Mouse (Mus musculus) neural tube, embryonic 13.5 days (tissue): ENCODE measurements around the gene Herpud1. TPM values are rescaled to one million over a fixed set of nuclear protein-coding genes. Genes with fewer than 3 reads are reported as not detected.
A peak's percentile ranks its signal among the peaks of the same experiment; 100 is the strongest.

ENCODE experiments used
- ATAC-seq: fragments of 200-750 bp; cut with Nextera tagmentation; 2 replicates; pipeline ENCODE4 v1.8.0; 2017; ENCODE audit warnings: low read depth, mild to moderate bottlenecking, moderate TSS enrichment, moderate library complexity
- H3K27ac ChIP-seq: fragments of 300-500 bp; sonication (generic); replicated peaks from 2 replicates; pipeline ENCODE4 v1.5.1; 2015; ENCODE audit warnings: moderate library complexity, mild to moderate bottlenecking, inconsistent platforms
- H3K27me3 ChIP-seq: fragments of 300-500 bp; sonication (generic); 2 replicates; pipeline ENCODE4 v1.6.1; 2015; ENCODE audit warnings: mild to moderate bottlenecking, inconsistent platforms
- H3K36me3 ChIP-seq: fragments of 300-500 bp; sonication (generic); 2 replicates; pipeline ENCODE4 v1.6.1; 2015; ENCODE audit warnings: mild to moderate bottlenecking, inconsistent platforms
- H3K4me1 ChIP-seq: fragments of 300-500 bp; sonication (generic); replicated peaks from 2 replicates; pipeline ENCODE4 v1.6.1; 2015; ENCODE audit warnings: inconsistent platforms
- H3K4me2 ChIP-seq: fragments of 300-500 bp; sonication (generic); 2 replicates; pipeline ENCODE4 v1.6.1; 2015; ENCODE audit warnings: inconsistent platforms, mild to moderate bottlenecking, moderate library complexity
- H3K4me3 ChIP-seq: fragments of 300-500 bp; sonication (generic); 2 replicates; pipeline ENCODE4 v1.5.1; 2015; ENCODE audit warnings: mild to moderate bottlenecking, inconsistent platforms
- H3K9ac ChIP-seq: fragments of 300-500 bp; sonication (generic); 2 replicates; pipeline ENCODE4 v1.6.1; 2015; ENCODE audit warnings: moderate library complexity, mild to moderate bottlenecking, inconsistent platforms
- H3K9me3 ChIP-seq: fragments of 300-500 bp; sonication (generic); 2 replicates; pipeline ENCODE4 v1.6.1; 2016; ENCODE audit warnings: inconsistent platforms
- WGBS: fragments of 180-500 bp; shearing (Covaris S2); methylation state at CpG from one replicate; pipeline ENCODE4 v1.1.7; 2015; 5-methylcytosine and 5-hydroxymethylcytosine counted together
- polyA plus RNA-seq: library from polyadenylated mRNA; unstranded; fragments of >200 nt; fragmentation: Nextera tagmentation; extraction: Ambion mirVana; gene quantifications from 2 replicates; pipeline ENCODE4 v1.2.1, GENCODE M21; 2015

Herpud1 gene
- polyA plus RNA-seq, 1 experiment from 2014 or later = 63.3 TPM

DNA sequence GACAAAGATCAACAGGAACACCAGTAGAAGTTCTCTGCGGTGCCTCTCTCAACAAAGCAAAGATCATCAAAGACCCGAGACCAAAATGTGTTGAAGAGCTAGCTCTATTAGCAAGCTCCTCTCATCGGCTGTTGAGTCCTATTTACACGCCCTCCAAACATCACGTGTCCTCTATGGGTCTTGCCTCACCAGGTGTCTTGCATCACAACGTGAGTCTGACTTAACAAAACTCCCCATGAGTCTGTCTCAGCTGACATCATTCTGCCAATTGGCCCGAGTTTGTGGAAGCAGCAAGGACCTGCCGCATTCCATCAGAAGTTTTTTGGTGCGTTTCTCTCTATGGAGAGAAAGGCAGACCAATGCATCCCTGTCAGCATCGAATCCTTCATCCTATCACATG lies 41.7 kb downstream of the Herpud1 start:
- Histone ChIP-seq H3K4me1 (no peaks in the 10 kb centered on the region), H3K27ac (no peak overlapping the region), H3K36me3 (no peaks in the 10 kb centered on the region), H3K4me2 (no peak overlapping the region), H3K4me3 (no peak overlapping the region), H3K27me3 (peaks cover 8% of the 10 kb centered on the region), H3K9ac (no peak overlapping the region), H3K9me3 (no peaks in the 10 kb centered on the region)
- ATAC-seq = no peak
- WGBS = 77% methylated on average over 10 of the region's 10 CpGs

DNA sequence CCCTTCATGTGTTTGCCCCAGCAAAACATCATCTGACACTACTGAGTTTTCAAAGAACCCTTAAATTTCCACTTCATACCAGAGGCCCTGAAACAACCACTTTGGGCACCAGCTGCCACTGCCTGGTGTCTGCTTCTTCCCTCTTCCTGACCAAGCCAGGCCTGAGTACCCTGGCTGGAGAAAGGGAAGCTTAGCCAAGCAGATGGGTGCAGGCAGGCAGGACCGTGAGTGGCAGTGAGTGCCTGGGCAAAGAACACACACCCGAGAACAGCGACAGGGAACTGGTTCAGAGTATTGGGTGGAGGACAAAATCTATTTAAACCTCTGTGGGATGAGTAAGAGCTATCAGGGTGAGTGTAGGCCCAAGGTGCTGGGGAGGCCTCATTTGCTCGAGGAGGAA lies 42.2 kb downstream of the Herpud1 start:
- 88% methylated on average over 4 of the region's 4 CpGs for WGBS
- H3K27me3 ChIP-seq = peaks cover 13% of the 10 kb centered on the region
- no peak for ATAC-seq
- no peaks in the 10 kb centered on the region for H3K4me1 ChIP-seq
- no peak overlapping the region for H3K9ac ChIP-seq
- no peaks in the 10 kb centered on the region for H3K36me3 ChIP-seq
- H3K27ac ChIP-seq = no peak overlapping the region
- H3K9me3 ChIP-seq = no peaks in the 10 kb centered on the region
- H3K4me2 ChIP-seq = no peak overlapping the region
- H3K4me3 ChIP-seq = no peak overlapping the region

DNA sequence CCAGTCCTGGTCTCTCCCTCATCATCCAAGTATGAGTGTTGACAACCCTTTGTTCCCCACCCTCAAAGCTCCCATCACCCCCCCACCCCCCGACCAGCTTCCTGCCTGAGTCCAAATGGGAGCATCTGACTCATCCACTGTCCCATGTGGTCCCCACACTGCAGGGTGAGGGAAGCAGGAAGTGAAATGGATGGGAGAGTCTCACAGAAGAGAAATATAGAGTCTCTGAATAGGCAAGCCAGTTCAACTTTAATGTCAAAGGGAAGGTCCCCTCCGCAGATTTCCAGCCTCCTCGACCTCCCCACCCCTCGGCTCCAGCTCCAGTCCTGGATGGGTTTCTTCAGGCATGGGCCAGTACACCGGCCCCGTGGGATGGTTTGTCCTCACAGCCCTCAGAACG lies 43.1 kb downstream of the Herpud1 start:
- 86% methylated on average over 7 of the region's 7 CpGs for WGBS
- no peak overlapping the region for H3K4me2 ChIP-seq
- H3K9ac ChIP-seq = no peak overlapping the region
- peaks cover 21% of the 10 kb centered on the region for H3K27me3 ChIP-seq
- no peaks in the 10 kb centered on the region for H3K9me3 ChIP-seq
- H3K4me3 ChIP-seq = no peak overlapping the region
- peaks cover 7% of the 10 kb centered on the region for H3K4me1 ChIP-seq
- no peak for ATAC-seq
- H3K36me3 ChIP-seq = no peaks in the 10 kb centered on the region
- no peak overlapping the region for H3K27ac ChIP-seq

DNA sequence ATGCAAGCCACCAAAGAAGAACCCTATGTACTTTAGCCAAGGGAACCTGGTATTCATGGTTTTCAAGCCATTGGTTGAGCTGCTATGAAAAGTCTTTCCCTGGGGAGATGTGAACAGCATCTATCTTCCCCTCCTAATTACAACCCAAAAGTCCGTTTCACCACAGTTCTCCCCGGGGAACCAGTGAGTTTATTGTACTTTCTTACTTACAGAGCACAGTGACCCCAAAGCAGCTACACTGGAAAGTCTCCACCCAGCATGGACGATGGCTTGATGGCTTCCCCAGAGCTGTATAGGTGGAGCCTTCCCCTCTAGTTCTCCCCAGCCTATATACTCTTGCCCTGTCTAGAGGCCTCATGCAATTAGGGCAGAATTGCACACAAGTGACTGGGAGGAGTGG lies 46.0 kb downstream of the Herpud1 start:
- ATAC-seq = no peak
- Histone ChIP-seq H3K4me2 (no peak overlapping the region), H3K27ac (no peak overlapping the region), H3K27me3 (peaks cover 33% of the 10 kb centered on the region), H3K9me3 (no peaks in the 10 kb centered on the region), H3K9ac (no peak overlapping the region), H3K4me3 (no peak overlapping the region), H3K4me1 (peaks cover 9% of the 10 kb centered on the region), H3K36me3 (no peaks in the 10 kb centered on the region)
- WGBS = 44% methylated on average over 3 of the region's 3 CpGs

DNA sequence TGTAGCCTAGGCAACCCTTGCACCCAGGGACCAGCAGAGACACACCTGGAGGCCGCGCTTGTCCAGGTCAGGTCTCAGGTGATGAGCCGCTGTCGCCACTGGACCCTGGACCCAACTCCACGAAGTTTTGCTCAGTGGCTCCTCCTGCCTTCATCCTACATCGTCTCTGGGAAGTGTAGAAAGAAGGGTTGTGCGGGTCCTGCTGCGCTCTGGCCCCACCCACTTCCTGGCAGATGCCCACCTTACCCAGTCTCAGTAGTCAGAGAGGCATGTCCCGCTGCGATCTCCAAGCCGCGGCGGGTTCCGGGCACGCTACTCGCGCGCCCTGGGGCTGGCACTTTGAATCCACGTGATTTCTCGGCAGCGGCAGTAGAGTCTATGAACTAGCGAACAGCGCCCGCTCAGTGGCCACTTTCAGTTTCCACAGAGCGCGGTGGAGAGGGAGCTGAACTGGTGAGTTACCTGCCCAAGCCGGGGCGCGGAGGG lies 47.8 kb downstream of the Herpud1 start, which contains the start of gene Nlrc5:
Gene Nlrc5 (plus strand): TSS at position 376 of the 486 bp plus-strand sequence.
- H3K36me3 ChIP-seq = no peaks in the 10 kb centered on the region
- peak within 1 kb of the TSS; percentile 58 for H3K9ac ChIP-seq
- peak within 1 kb of the TSS; percentile 73 for H3K4me2 ChIP-seq
- H3K4me3 ChIP-seq = peak within 1 kb of the TSS; percentile 40
- peaks cover 33% of the 10 kb centered on the region for H3K27me3 ChIP-seq
- no peak within 1 kb of the TSS for H3K27ac ChIP-seq
- peaks cover 9% of the 10 kb centered on the region for H3K4me1 ChIP-seq
- ATAC-seq = no peak; the same call in 1 of the 2 replicates
- H3K9me3 ChIP-seq = no peaks in the 10 kb centered on the region
- WGBS = 3% methylated on average over 29 of the region's 29 CpGs

DNA sequence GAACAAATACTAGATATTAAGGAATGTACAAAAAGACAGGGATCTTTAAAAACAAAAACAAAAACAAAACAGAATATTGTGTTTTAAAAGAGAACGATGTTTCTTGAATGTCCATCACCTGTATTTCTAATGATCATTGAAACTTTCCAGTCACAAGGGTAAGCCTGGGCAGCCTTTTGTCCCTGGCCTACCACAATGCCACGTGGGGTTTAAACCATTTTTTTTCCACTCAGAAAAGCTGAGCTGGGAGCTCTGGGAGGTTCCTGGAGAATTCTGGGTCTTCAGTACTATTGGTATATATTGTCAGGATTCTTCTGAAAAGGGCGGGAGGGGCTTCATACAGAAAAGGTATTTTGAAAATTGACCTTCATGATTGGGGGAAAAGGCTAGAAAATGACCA lies 48.7 kb downstream of the Herpud1 start:
- WGBS = 79% methylated on average over 3 of the region's 3 CpGs
- Histone ChIP-seq H3K27ac (no peak overlapping the region), H3K9me3 (no peaks in the 10 kb centered on the region)

DNA sequence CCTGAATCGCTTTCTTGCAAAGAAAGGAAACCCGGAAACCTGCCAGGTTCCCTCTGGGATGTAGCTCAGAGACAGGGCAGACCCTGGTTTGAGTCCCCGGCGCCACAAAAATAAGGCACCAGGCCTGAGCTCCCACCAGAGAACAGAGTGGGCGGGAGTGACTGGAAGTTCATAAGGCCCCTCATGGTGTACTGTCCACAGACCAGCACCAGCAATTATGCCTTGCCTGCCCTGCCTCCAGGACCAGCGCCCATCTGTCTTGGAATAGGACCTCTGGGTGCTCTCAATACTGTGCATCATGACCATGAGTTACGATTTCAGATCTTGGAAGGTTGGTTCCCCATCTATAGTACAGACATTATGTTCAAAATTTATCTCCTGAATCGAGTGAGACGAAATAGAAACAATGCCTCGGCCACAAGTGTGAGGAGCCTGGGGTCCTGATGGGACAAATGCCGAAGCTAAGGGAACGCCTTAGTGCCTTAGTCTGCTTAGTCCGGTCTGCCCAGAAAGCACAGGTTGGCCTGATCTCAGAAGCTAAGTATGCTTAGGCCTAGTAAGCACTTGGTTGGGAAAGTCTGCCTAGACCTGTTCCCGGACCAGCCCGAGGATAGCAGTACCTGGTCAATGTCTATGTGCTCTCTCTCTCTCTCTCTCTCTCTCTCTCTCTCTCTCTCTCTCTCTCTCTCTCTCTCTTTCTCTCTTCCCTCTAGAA lies 49.3 kb downstream of the Herpud1 start:
- ATAC-seq = no peak
- 92% methylated on average over 15 of the region's 15 CpGs for WGBS
- peaks cover 33% of the 10 kb centered on the region for H3K27me3 ChIP-seq
- H3K36me3 ChIP-seq = no peaks in the 10 kb centered on the region
- no peaks in the 10 kb centered on the region for H3K9me3 ChIP-seq
- no peak overlapping the region for H3K4me3 ChIP-seq
- peaks cover 9% of the 10 kb centered on the region for H3K4me1 ChIP-seq
- H3K9ac ChIP-seq = no peak overlapping the region
- H3K4me2 ChIP-seq = no peak overlapping the region
- H3K27ac ChIP-seq = no peak overlapping the region

More for the DNA sequence above, 48.7 kb downstream of the Herpud1 start:
- no peak for ATAC-seq
- peaks cover 9% of the 10 kb centered on the region for H3K4me1 ChIP-seq
- H3K4me3 ChIP-seq = no peak overlapping the region
- H3K9ac ChIP-seq = no peak overlapping the region
- H3K27me3 ChIP-seq = peaks cover 33% of the 10 kb centered on the region
- H3K4me2 ChIP-seq = no peak overlapping the region
- H3K36me3 ChIP-seq = no peaks in the 10 kb centered on the region

DNA sequence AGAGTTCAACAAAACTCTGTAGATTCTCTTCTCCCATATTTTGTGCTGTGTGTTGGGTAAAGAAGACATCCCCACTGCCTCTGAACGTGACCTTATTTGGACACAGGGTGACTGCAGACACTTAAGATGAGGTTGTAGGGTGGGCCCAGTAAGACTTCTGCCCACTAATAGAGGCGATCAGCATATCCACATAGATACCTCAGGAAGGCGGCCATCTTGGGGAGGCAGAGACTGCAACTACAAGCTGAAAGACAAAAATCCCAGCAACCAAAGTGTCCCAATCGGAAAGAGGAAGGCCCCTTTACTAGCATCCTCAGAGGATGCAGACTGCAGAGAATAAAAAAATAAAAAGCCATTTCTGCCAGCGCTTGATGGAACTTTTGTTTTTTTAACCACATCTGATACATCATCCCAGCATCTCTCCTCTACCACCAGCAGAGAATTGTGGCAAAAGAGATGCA lies 49.9 kb downstream of the Herpud1 start:
- no peaks in the 10 kb centered on the region for H3K9me3 ChIP-seq
- H3K4me3 ChIP-seq = no peak overlapping the region
- no peak for ATAC-seq
- H3K4me2 ChIP-seq = no peak overlapping the region
- H3K4me1 ChIP-seq = peaks cover 9% of the 10 kb centered on the region
- no peak overlapping the region for H3K9ac ChIP-seq
- H3K27ac ChIP-seq = no peak overlapping the region
- no peaks in the 10 kb centered on the region for H3K36me3 ChIP-seq
- WGBS = 92% methylated on average over 5 of the region's 5 CpGs
- peaks cover 33% of the 10 kb centered on the region for H3K27me3 ChIP-seq

DNA sequence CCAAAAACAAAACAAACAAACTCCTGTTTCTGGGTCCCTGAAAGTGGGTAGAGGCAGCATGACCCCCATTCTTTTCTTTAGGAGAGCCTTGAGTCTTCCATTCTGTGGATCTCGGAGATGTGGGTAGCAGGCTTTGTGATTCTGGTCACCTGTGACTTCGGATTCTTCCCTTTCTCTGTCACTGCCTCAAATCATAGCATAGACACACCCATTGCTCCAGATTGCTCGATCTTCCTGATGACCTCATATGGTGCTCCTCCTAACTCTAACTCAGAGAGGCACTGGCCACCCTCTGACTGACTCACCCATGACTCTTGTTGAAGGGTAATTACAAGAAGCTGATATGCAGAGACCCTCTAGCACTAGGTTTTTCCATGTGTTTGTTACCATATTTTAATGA lies 50.7 kb downstream of the Herpud1 start:
- Histone ChIP-seq H3K9ac (no peak overlapping the region), H3K27me3 (peaks cover 33% of the 10 kb centered on the region), H3K9me3 (no peaks in the 10 kb centered on the region), H3K27ac (no peak overlapping the region), H3K36me3 (no peaks in the 10 kb centered on the region), H3K4me3 (no peak overlapping the region), H3K4me1 (peaks cover 9% of the 10 kb centered on the region), H3K4me2 (no peak overlapping the region)
- 94% methylated on average over 3 of the region's 3 CpGs for WGBS
- ATAC-seq = no peak

DNA sequence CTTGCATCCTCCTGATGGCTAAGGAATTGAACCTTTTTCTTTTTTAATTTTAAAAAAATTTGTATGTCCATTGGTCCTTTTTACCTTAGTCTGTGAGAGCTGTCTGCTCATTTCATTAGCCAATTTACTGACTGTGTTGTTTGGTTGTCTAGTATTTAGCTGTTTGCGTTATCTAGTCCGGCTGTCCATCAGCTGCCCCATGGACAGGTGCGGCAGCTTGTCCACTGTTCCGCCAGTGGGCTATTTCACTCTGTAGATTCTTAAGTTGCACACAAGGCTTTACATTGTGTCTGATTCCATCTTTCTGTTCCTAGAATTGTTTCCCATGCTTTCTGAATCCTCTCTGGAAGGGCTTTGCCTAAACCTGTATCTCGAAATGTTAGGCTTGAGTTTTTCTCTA lies 52.4 kb downstream of the Herpud1 start:
- WGBS = 88% methylated on average over 5 of the region's 5 CpGs
- no peak overlapping the region for H3K4me2 ChIP-seq
- H3K4me3 ChIP-seq = no peak overlapping the region

DNA sequence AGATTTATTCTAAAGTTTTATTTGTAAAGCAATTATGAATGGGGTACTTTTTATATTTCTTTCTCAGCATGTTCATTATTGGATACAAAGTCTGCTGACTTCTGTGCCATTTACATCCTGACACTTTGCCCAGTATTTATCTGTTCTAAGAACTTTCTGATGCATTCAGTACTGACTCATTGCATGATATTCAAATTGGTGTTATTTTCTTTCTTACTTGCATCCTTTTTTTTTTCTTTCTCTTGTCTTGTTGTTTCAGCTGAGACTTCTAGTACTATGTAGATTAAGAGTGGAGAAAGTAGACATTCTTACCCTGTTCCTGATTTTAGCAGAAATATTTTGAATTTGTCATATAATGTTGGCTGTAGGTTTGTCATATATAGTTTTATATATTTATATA lies 53.5 kb downstream of the Herpud1 start:
- H3K4me1 ChIP-seq = no peaks in the 10 kb centered on the region
- peaks cover 9% of the 10 kb centered on the region for H3K27me3 ChIP-seq
- no peak overlapping the region for H3K4me2 ChIP-seq
- no peaks in the 10 kb centered on the region for H3K9me3 ChIP-seq
- no peak overlapping the region for H3K27ac ChIP-seq
- no peak overlapping the region for H3K9ac ChIP-seq
- no peaks in the 10 kb centered on the region for H3K36me3 ChIP-seq
- no peak overlapping the region for H3K4me3 ChIP-seq
- ATAC-seq = no peak

More for the DNA sequence above, 52.4 kb downstream of the Herpud1 start:
- H3K9me3 ChIP-seq = no peaks in the 10 kb centered on the region
- H3K9ac ChIP-seq = no peak overlapping the region
- no peaks in the 10 kb centered on the region for H3K36me3 ChIP-seq
- ATAC-seq = no peak
- H3K27ac ChIP-seq = no peak overlapping the region
- H3K27me3 ChIP-seq = peaks cover 18% of the 10 kb centered on the region
- H3K4me1 ChIP-seq = peaks cover 9% of the 10 kb centered on the region

DNA sequence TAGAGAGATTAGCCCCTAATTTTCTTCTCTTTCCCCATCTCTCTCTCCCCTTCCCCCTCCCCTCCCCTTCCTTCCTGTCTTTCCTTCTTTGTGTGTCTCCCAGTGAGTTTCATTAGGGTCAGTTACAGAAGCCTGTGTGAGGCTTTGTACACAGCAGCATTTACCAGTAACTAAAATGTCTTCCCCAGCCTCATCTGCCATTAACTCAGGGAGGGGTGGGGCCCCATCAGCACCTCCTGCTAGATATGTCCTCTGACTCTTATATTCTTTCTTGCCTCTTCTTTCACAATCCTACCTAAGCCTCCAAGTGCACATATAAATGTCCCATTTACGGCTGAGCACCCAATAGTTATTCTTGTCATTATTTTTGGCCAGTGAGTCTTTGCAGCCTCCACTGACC lies 54.2 kb downstream of the Herpud1 start:
- Histone ChIP-seq H3K4me1 (no peaks in the 10 kb centered on the region), H3K4me3 (no peak overlapping the region), H3K36me3 (no peaks in the 10 kb centered on the region), H3K9ac (no peak overlapping the region), H3K27me3 (peaks cover 2% of the 10 kb centered on the region; the same call in 1 of the 2 replicates), H3K9me3 (no peaks in the 10 kb centered on the region), H3K27ac (no peak overlapping the region), H3K4me2 (no peak overlapping the region)
- ATAC-seq = no peak
- 92% methylated on average over 1 of the region's 1 CpGs for WGBS

DNA sequence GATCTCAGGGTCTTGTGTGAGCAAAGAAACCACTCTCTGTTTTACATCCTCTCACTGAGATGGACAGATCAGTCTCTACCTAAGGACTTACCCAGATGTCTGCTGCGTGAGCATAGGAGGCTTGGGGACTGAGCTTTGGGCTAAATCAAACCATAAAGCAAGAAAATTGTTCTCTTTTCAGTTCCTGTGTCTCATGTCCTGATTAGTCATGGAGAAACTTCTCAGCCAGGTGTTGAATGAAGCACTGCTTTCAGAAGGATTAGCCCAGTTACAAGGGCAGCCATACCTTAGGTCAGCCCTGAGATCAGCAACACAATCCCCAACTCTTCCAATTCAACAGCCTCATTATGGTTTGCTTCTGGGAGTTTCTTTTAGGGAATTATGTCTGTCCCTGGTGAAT lies 55.4 kb downstream of the Herpud1 start:
- Histone ChIP-seq H3K9me3 (no peaks in the 10 kb centered on the region), H3K4me2 (no peak overlapping the region), H3K36me3 (no peaks in the 10 kb centered on the region), H3K9ac (no peak overlapping the region), H3K4me1 (no peaks in the 10 kb centered on the region), H3K27me3 (no peaks in the 10 kb centered on the region), H3K4me3 (no peak overlapping the region), H3K27ac (no peak overlapping the region)
- WGBS = 94% methylated on average over 1 of the region's 1 CpGs
- ATAC-seq = no peak
